ENCODE assay signal across 8 mouse cellular contexts in genomic region chr6:122821822-122822221, GRCm38 (mm10). TPM values are rescaled to one million over a fixed set of nuclear protein-coding genes. Genes with fewer than 3 reads are reported as not detected.
DNase-seq lines count a peak whose midpoint lies in the region; ATAC-seq and TF ChIP-seq lines count a peak whose summit lies in the region.

No protein-coding gene starts in this region.

- no peak overlapping the region for H3K9ac ChIP-seq in forebrain, embryonic 16.5 days (replicated peaks; ENCODE audit: low read depth, low read length)
- no peak overlapping the region for H3K9ac ChIP-seq in forebrain, embryonic 12.5 days
- no peak overlapping the region for H3K9ac ChIP-seq in liver, embryonic 13.5 days
- peak overlapping the region; percentile 97; the same call in 1 of the 2 replicates for H3K9ac ChIP-seq in stomach, embryonic 16.5 days (ENCODE audit: low read length)

- H3K27me3 ChIP-seq in forebrain, embryonic 16.5 days (replicated peaks; ENCODE audit: control insufficient read depth, insufficient read depth, low read length), result no peaks in the 10 kb centered on the region
- H3K27me3 ChIP-seq in forebrain, embryonic 12.5 days, result 0 out of 2 replicates have a peak, but pooled peaks cover 11% of the 10 kb centered on the region
- H3K27me3 ChIP-seq in liver, embryonic 13.5 days, result peaks cover 10% of the 10 kb centered on the region; the same call in 1 of the 2 replicates
- no peaks in the 10 kb centered on the region for H3K27me3 ChIP-seq in stomach, embryonic 16.5 days (ENCODE audit: control insufficient read depth, insufficient read depth, low read length)

- ATAC-seq in forebrain, embryonic 16.5 days, result no peak
- ATAC-seq in forebrain, embryonic 12.5 days (ENCODE audit: low FRiP score), result no peak
- no peak for ATAC-seq in liver, embryonic 13.5 days (ENCODE audit: low read depth)
- ATAC-seq in stomach, embryonic 16.5 days (ENCODE audit: insufficient read depth, low FRiP score), result no peak

- peaks cover 37% of the 10 kb centered on the region for H3K4me1 ChIP-seq in forebrain, embryonic 16.5 days (replicated peaks; ENCODE audit: control insufficient read depth, insufficient read depth, low read length)
- peaks cover 44% of the 10 kb centered on the region for H3K4me1 ChIP-seq in forebrain, embryonic 12.5 days
- H3K4me1 ChIP-seq in lung, adult 2 months (ENCODE audit: control insufficient read depth, insufficient read depth, low read length), result peaks cover 30% of the 10 kb centered on the region
- H3K4me1 ChIP-seq in liver, embryonic 13.5 days (replicated peaks), result peaks cover 75% of the 10 kb centered on the region
- H3K4me1 ChIP-seq in stomach, embryonic 16.5 days (ENCODE audit: control insufficient read depth, insufficient read depth, low read length), result peaks cover 43% of the 10 kb centered on the region

- H3K4me2 ChIP-seq in forebrain, embryonic 16.5 days (ENCODE audit: low read length), result peak overlapping the region; percentile 86
- H3K4me2 ChIP-seq in forebrain, embryonic 12.5 days, result no peak overlapping the region
- H3K4me2 ChIP-seq in liver, embryonic 13.5 days, result peak overlapping the region; percentile 97
- peak overlapping the region; percentile 85 for H3K4me2 ChIP-seq in stomach, embryonic 16.5 days (ENCODE audit: low read depth, low read length)

- DNase-seq in lung, postnatal 25 days (ENCODE audit: low spot score), result peak; percentile 20
- no peak for DNase-seq in lung, adult 2 months
- DNase-seq in liver, embryonic 13.5 days, result no peak
- no peak for DNase-seq in thymus, postnatal 10 days (ENCODE audit: low spot score in 2 of 2)
- no peak for DNase-seq in adrenal gland, postnatal 10 days

- TF ChIP-seq CTCF in lung, adult 2 months (IDR thresholded peaks at IDR 0.05; ENCODE audit: insufficient read depth, low read length), result no peak

- WGBS in forebrain, embryonic 16.5 days, result 82% methylated on average over 9 of the region's 9 CpGs
- WGBS in forebrain, embryonic 12.5 days, result 81% methylated on average over 9 of the region's 9 CpGs
- WGBS in lung, adult 2 months, result 41% methylated on average over 9 of the region's 9 CpGs
- 51% methylated on average over 9 of the region's 9 CpGs for WGBS in liver, embryonic 13.5 days (ENCODE audit: insufficient replicate concordance)
- 64% methylated on average over 9 of the region's 9 CpGs for WGBS in stomach, embryonic 16.5 days

- no peak overlapping the region for H3K4me3 ChIP-seq in forebrain, embryonic 16.5 days (replicated peaks; ENCODE audit: low read length)
- H3K4me3 ChIP-seq in forebrain, embryonic 12.5 days (replicated peaks), result no peak overlapping the region
- no peak overlapping the region for H3K4me3 ChIP-seq in lung, adult 2 months (replicated peaks; ENCODE audit: extremely low read depth, low read depth, low read length)
- H3K4me3 ChIP-seq in liver, embryonic 13.5 days (replicated peaks), result no peak overlapping the region
- H3K4me3 ChIP-seq in stomach, embryonic 16.5 days (replicated peaks; ENCODE audit: low read length), result peak overlapping the region; percentile 95; the same call in 1 of the 2 replicates

- H3K9me3 ChIP-seq in forebrain, embryonic 16.5 days (ENCODE audit: control insufficient read depth, low read length), result no peaks in the 10 kb centered on the region
- H3K9me3 ChIP-seq in forebrain, embryonic 12.5 days, result no peaks in the 10 kb centered on the region
- no peaks in the 10 kb centered on the region for H3K9me3 ChIP-seq in liver, embryonic 13.5 days (replicated peaks)
- no peaks in the 10 kb centered on the region for H3K9me3 ChIP-seq in stomach, embryonic 16.5 days (replicated peaks; ENCODE audit: control insufficient read depth, low read length)

- no peak overlapping the region for H3K27ac ChIP-seq in forebrain, embryonic 16.5 days (ENCODE audit: low read length)
- H3K27ac ChIP-seq in forebrain, embryonic 12.5 days, result no peak overlapping the region
- H3K27ac ChIP-seq in liver, embryonic 13.5 days, result no peak overlapping the region; the same call in 1 of the 2 replicates
- no peak overlapping the region for H3K27ac ChIP-seq in stomach, embryonic 16.5 days (ENCODE audit: low read length)

- no peaks in the 10 kb centered on the region for H3K36me3 ChIP-seq in forebrain, embryonic 16.5 days (ENCODE audit: control insufficient read depth, insufficient read depth)
- no peaks in the 10 kb centered on the region for H3K36me3 ChIP-seq in forebrain, embryonic 12.5 days (replicated peaks)
- no peaks in the 10 kb centered on the region for H3K36me3 ChIP-seq in liver, embryonic 13.5 days
- no peaks in the 10 kb centered on the region for H3K36me3 ChIP-seq in stomach, embryonic 16.5 days (ENCODE audit: control insufficient read depth, insufficient read depth, low read length)

- no peak for TF ChIP-seq POLR2A in lung, adult 2 months (IDR thresholded peaks at IDR 0.05; ENCODE audit: borderline replicate concordance, extremely low read depth, low read depth, low read length)

RNA-seq across cellular contexts. Expression of gene Foxj2, which starts 2.1 kb away (rescaled TPM):
- polyA plus RNA-seq in forebrain, embryonic 16.5 days (2015; fragmentation: Nextera tagmentation; extraction: Ambion mirVana), result 8.1 and 8.5 TPM in 2 replicates
- polyA plus RNA-seq in forebrain, embryonic 12.5 days (2016; fragmentation: Nextera tagmentation; extraction: Ambion mirVana), result 5.7 and 5.8 TPM in 2 replicates
- 16.5 and 19.9 TPM in 2 replicates for polyA plus RNA-seq in lung, adult 2 months (2012; rRNA removed)
- polyA plus RNA-seq in liver, embryonic 13.5 days (2015; fragmentation: Nextera tagmentation; extraction: Ambion mirVana), result 1.0 and 1.2 TPM in 2 replicates
- 5.2 and 5.9 TPM in 2 replicates for polyA plus RNA-seq in stomach, embryonic 16.5 days (2015; fragmentation: Nextera tagmentation; extraction: Ambion mirVana)
- total RNA-seq in adrenal gland, postnatal 10 days (2021), result 10 to 100 TPM; 16.7 to 18.5 TPM

RNA-seq across cellular contexts. Expression of gene Slc2a3, which starts 20.4 kb away (rescaled TPM):
- 25.9 and 33.7 TPM in 2 replicates for polyA plus RNA-seq in forebrain, embryonic 16.5 days (2015; fragmentation: Nextera tagmentation; extraction: Ambion mirVana)
- 17.7 and 24.2 TPM in 2 replicates for polyA plus RNA-seq in forebrain, embryonic 12.5 days (2016; fragmentation: Nextera tagmentation; extraction: Ambion mirVana)
- 2.6 and 7.4 TPM in 2 replicates for polyA plus RNA-seq in lung, adult 2 months (2012; rRNA removed)
- 18.6 and 21.4 TPM in 2 replicates for polyA plus RNA-seq in liver, embryonic 13.5 days (2015; fragmentation: Nextera tagmentation; extraction: Ambion mirVana)
- 11.2 and 12.1 TPM in 2 replicates for polyA plus RNA-seq in stomach, embryonic 16.5 days (2015; fragmentation: Nextera tagmentation; extraction: Ambion mirVana)
- 10 to 100 TPM; 10.1 to 12.9 TPM for total RNA-seq in adrenal gland, postnatal 10 days (2021)

RNA-seq across cellular contexts. Expression of gene C3ar1, which starts 34.1 kb away (rescaled TPM):
- polyA plus RNA-seq in forebrain, embryonic 16.5 days (2015; fragmentation: Nextera tagmentation; extraction: Ambion mirVana), result 1.0 and 1.8 TPM in 2 replicates
- polyA plus RNA-seq in forebrain, embryonic 12.5 days (2016; fragmentation: Nextera tagmentation; extraction: Ambion mirVana), result 1.2 TPM in 2 replicates
- polyA plus RNA-seq in lung, adult 2 months (2012; rRNA removed), result 1.9 and 3.7 TPM in 2 replicates
- polyA plus RNA-seq in liver, embryonic 13.5 days (2015; fragmentation: Nextera tagmentation; extraction: Ambion mirVana), result 1.1 and 1.3 TPM in 2 replicates
- polyA plus RNA-seq in stomach, embryonic 16.5 days (2015; fragmentation: Nextera tagmentation; extraction: Ambion mirVana), result 2.5 and 3.2 TPM in 2 replicates
- 1 to 10 TPM; 1.7 to 2.2 TPM for total RNA-seq in adrenal gland, postnatal 10 days (2021)

RNA-seq across cellular contexts. Expression of gene Necap1, which starts 52.5 kb away (rescaled TPM):
- 132 and 139 TPM in 2 replicates for polyA plus RNA-seq in forebrain, embryonic 16.5 days (2015; fragmentation: Nextera tagmentation; extraction: Ambion mirVana)
- 67.0 and 73.4 TPM in 2 replicates for polyA plus RNA-seq in forebrain, embryonic 12.5 days (2016; fragmentation: Nextera tagmentation; extraction: Ambion mirVana)
- polyA plus RNA-seq in lung, adult 2 months (2012; rRNA removed), result 11.5 and 16.7 TPM in 2 replicates
- polyA plus RNA-seq in liver, embryonic 13.5 days (2015; fragmentation: Nextera tagmentation; extraction: Ambion mirVana), result 24.9 and 27.8 TPM in 2 replicates
- polyA plus RNA-seq in stomach, embryonic 16.5 days (2015; fragmentation: Nextera tagmentation; extraction: Ambion mirVana), result 58.6 and 58.8 TPM in 2 replicates
- 10 to 100 TPM; 44.8 to 45.8 TPM for total RNA-seq in adrenal gland, postnatal 10 days (2021)
